Mouse (Mus musculus): ENCODE measurements around the gene Art4.

Art4 gene

GRCm38 (mm10) chr6:136827116-136827515, 30.4 kb downstream of the Art4 start:
- no peak for DNase-seq (ENCODE audit: low read depth, low spot score)

- DNase-seq (ENCODE audit: low read depth, low spot score), result no peak
Observed at GRCm38 (mm10) chr6:136824987-136825386, 32.5 kb downstream of the Art4 start.

GRCm38 (mm10) chr6:136821086-136821485, 36.4 kb downstream of the Art4 start:
- no peak for DNase-seq (ENCODE audit: low read depth, low spot score)

GRCm38 (mm10) chr6:136820381-136820780, 37.2 kb downstream of the Art4 start:
- no peak for DNase-seq (ENCODE audit: low read depth, low spot score)

GRCm38 (mm10) chr6:136817549-136817948, 40.0 kb downstream of the Art4 start:
- DNase-seq (ENCODE audit: low read depth, low spot score), result no peak

- no peak for DNase-seq (ENCODE audit: low read depth, low spot score)
Observed at GRCm38 (mm10) chr6:136816826-136817225, 40.7 kb downstream of the Art4 start.

- no peak for DNase-seq (ENCODE audit: low read depth, low spot score)
Observed at GRCm38 (mm10) chr6:136815381-136815780, 42.2 kb downstream of the Art4 start.

- peak; percentile 53 for DNase-seq (ENCODE audit: low read depth, low spot score)
Observed at GRCm38 (mm10) chr6:136813117-136813516, 44.4 kb downstream of the Art4 start.

- DNase-seq (ENCODE audit: low read depth, low spot score), result no peak
Observed at GRCm38 (mm10) chr6:136811196-136811595, 46.3 kb downstream of the Art4 start.

GRCm38 (mm10) chr6:136809673-136810072, 47.9 kb downstream of the Art4 start:
- DNase-seq (ENCODE audit: low read depth, low spot score), result no peak

GRCm38 (mm10) chr6:136809077-136809476, 48.5 kb downstream of the Art4 start:
- peak; percentile 35 for DNase-seq (ENCODE audit: low read depth, low spot score)

GRCm38 (mm10) chr6:136808631-136809046, 48.9 kb downstream of the Art4 start:
- peak; percentile 51 for DNase-seq (ENCODE audit: low read depth, low spot score)

- DNase-seq (ENCODE audit: low read depth, low spot score), result peak; percentile 99
Observed at GRCm38 (mm10) chr6:136808014-136808417, 49.5 kb downstream of the Art4 start, which contains the start of gene H2afj. Gene H2afj, plus strand, starts transcription at chr6:136808244.

GRCm38 (mm10) chr6:136807395-136808013, 50.0 kb downstream of the Art4 start:
- DNase-seq (ENCODE audit: low read depth, low spot score), result no peak

GRCm38 (mm10) chr6:136806819-136807218, 50.7 kb downstream of the Art4 start:
- DNase-seq (ENCODE audit: low read depth, low spot score), result peak; percentile 34

GRCm38 (mm10) chr6:136805409-136805775, 52.1 kb downstream of the Art4 start:
- no peak for DNase-seq (ENCODE audit: low read depth, low spot score)

- DNase-seq (ENCODE audit: low read depth, low spot score), result no peak
Observed at GRCm38 (mm10) chr6:136804705-136805408, 52.7 kb downstream of the Art4 start.

- DNase-seq (ENCODE audit: low read depth, low spot score), result peak; percentile 96
Observed at GRCm38 (mm10) chr6:136803739-136804633, 53.5 kb downstream of the Art4 start, which contains the start of gene Hist4h4. Gene Hist4h4, minus strand, starts transcription at chr6:136804415.

GRCm38 (mm10) chr6:136803093-136803738, 54.3 kb downstream of the Art4 start:
- no peak for DNase-seq (ENCODE audit: low read depth, low spot score)

GRCm38 (mm10) chr6:136801274-136801673, 56.3 kb downstream of the Art4 start:
- no peak for DNase-seq (ENCODE audit: low read depth, low spot score)

GRCm38 (mm10) chr6:136800710-136801109, 56.8 kb downstream of the Art4 start:
- DNase-seq (ENCODE audit: low read depth, low spot score), result no peak

Data from ZHBTc4 (cell line).